Mouse (Mus musculus) naive thymus-derived CD4-positive, alpha-beta T cell, adult 5 months (primary cell): Measurements from ENCODE around the gene Birc6. TPM values are rescaled to one million over a fixed set of nuclear protein-coding genes. Genes with fewer than 3 reads are reported as not detected.

ENCODE experiments used
- polyA plus RNA-seq: library from polyadenylated mRNA; unstranded; fragments of 100-300 nt; shearing (Covaris generic); gene quantifications from one replicate; pipeline ENCODE4 v1.2.1, GENCODE M21; 2017

Birc6 gene
- 86.6 TPM for polyA plus RNA-seq

DNA sequence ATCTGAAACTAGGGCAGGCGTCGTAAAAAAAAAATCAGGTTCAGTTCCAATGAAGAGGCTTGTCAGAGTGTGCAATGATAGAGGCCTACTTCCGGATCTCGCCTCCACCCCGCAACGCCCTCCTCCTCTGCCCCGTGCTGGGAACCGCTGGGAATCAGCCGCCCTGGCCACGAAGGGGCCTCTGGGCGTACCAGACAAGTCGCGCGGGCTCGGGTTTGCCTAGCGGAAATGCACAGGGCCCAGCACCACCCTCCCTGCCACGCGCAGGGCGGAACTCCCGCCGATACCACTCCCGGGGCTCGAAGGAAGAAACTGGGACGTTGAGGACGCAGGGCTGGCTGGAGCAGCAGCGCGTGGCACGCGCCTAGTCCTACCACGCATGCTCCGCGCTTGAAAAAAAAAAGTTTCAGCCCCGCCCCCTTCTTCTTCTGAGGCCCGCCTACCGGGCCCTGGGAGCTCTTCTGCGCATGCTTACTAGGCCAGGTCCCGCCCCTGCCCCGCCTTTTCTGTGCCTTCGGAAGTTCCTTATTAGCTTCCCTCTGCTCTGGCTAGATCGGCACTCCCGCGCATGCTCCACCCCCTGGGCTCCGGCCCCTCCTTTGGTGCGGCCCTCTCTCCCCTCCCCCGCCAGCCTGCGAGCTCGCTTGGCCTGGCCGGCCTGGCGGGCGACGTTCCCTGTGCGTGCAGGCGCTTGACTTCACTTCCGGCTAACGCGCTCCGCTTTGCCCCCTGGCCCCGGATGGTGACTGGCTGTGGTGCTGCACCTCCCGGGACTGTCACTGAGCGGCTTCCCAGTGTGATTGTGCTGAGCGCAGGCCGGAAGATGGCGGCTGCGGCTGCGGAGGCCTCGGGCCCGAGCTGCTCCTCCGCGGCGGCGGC lies at the start of gene Birc6:
TSS of gene Birc6 (plus strand) at position 567 of the 879 bp plus-strand sequence.

DNA sequence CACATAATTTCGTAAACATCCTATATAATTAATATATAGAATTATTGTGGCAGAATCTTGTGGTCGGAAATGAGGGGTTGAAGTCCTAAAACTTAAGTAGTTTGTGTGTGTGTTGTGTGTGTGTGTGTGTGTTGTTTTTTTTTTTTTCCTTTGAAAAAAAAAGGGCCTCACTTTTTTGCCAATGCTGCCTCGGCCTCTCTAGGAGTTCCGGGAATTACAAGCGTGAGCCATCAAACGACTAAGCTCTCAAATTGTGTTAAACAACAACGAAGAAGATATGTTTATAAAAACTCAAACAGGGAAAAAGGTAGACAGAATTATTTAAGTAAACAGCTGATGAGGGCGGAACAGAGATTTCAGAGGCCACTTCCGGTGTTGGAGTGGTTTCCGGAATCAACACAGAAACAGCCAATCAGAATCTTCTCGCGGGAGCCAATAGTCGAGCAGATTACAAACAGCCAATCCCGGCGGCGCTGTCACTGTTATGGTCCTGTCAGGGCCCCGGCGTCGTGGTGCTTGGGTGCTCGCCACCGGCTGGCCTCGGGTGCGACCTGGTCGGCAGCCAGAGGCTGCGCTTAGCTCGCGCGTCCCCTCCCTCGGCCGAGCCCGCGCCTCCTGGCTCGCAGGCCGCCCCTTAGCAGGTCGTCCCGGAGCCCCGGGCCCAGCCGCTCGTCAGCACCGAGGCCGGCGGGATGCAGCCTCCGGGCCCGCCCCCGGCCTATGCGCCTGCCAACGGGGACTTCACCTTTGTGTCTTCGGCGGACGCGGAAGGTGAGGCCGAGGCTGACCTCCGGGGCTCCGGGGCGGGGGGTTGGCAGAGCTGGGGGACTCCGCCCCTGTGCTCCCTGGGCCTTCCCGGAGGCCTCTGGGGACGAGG lies 38.8 kb upstream of the Birc6 start, which contains the start of gene Yipf4:
TSS of gene Yipf4 (plus strand) at position 470 of the 877 bp plus-strand sequence.

GRCm38 (mm10) chr17:74717618-74718151 lies 189.6 kb downstream of the Birc6 start, which contains the start of gene Ttc27:
Ttc27 (plus strand) TSS chr17:74717732.

Other genes with a start within 250 kb of the Birc6 start
- gene Memo1, start 232.8 kb upstream of the Birc6 start, polyA plus RNA-seq, result 51.8 TPM
- gene Dpy30, start 204.4 kb upstream of the Birc6 start, polyA plus RNA-seq, result 71.6 TPM
- 29.9 TPM for gene Spast, start 189.3 kb upstream of the Birc6 start, polyA plus RNA-seq
- gene Slc30a6, start 132.7 kb upstream of the Birc6 start, polyA plus RNA-seq, result 25.9 TPM
- gene Nlrc4, start 69.2 kb upstream of the Birc6 start, polyA plus RNA-seq, result 0.92 TPM
- gene Yipf4, start 38.8 kb upstream of the Birc6 start, polyA plus RNA-seq, result 149 TPM
- gene Ttc27, start 189.4 kb downstream of the Birc6 start, polyA plus RNA-seq, result 47.1 TPM